Mouse (Mus musculus) ES-Bruce4 (cell line): Measurements from ENCODE around the gene Lsm4.

Experiments
- CTCF ChIP-seq: IDR thresholded peaks from one replicate; pipeline ENCODE4 v1.8.1; 2011; ENCODE audit warnings: low read depth, low read length
- POLR2A ChIP-seq: IDR thresholded peaks from one replicate; pipeline ENCODE4 v1.8.1; 2011; ENCODE audit warnings: low read length; ENCODE audit not compliant: insufficient read depth

- TF ChIP-seq POLR2A (no peak), CTCF (no peak)
Measured at GRCm38 (mm10) chr8:70664631-70665030, 8.4 kb upstream of the Lsm4 start.
